Mouse (Mus musculus) naive thymus-derived CD4-positive, alpha-beta T cell, adult 2 months (primary cell): ENCODE measurements at regions not wholly inside any gene's neighbourhood (a gene's known extent, or its start where the extent isn't known, plus 50 kb on each side); places are given as distances from the start of the nearest gene placed in this dataset.

Experiments used
- DNase-seq: peaks from one replicate; pipeline ENCODE4 v3.0.0-alpha.2; 2011; ENCODE audit warnings: low read depth

DNA sequence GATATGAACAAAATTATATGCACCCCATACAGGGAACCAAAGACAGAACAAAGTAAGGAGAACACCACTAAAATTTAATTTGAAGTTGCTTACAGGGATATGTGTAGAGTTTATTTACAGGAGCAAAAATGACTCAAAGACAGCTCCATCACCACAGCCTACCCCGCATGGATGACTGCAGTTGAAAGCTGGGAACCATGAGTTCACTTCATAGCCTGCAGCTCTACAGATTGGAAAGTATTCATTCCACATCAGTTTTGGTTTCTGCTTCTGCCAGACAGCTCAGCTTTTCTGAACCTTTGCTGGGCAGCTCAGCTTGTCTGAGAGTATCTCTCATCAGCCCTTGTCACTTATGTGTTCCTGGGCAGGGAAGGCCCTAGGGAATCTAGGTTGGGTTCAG is 160.6 kb upstream of the Sema3d start:
- no peak for DNase-seq

DNA sequence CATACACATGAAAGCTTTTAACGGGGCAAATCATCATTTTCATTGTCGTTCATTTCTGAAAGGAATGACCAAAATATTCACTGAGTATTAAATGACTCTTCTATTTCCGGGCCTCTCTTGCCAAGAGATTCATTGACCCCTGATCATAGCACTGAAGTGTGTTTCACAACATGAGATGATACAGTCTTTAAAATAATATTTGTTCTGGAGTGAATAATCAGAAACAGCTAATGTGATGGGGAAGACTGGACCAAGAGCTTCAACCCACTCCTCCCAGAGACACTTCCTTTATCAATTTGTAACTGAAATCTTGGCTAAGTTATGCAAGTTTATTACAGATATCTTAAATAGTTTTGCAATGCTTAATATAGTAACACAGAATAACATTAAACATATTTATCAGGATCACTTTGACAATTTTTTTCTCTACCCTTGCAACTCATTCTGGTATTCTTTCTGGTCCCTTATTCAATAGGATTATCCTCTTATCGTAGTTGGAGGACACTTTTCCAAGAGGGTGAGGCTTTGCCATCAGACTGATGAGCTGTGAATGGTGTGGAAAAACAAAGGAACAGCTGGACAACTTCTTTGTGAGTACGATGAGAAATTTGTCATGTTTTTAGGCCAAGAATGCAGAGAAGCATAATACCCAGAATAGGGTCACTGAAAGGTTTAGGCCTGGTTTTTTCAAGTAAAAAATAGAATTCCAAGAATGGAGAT is 149.6 kb upstream of the Sema3d start:
- no peak for DNase-seq

DNA sequence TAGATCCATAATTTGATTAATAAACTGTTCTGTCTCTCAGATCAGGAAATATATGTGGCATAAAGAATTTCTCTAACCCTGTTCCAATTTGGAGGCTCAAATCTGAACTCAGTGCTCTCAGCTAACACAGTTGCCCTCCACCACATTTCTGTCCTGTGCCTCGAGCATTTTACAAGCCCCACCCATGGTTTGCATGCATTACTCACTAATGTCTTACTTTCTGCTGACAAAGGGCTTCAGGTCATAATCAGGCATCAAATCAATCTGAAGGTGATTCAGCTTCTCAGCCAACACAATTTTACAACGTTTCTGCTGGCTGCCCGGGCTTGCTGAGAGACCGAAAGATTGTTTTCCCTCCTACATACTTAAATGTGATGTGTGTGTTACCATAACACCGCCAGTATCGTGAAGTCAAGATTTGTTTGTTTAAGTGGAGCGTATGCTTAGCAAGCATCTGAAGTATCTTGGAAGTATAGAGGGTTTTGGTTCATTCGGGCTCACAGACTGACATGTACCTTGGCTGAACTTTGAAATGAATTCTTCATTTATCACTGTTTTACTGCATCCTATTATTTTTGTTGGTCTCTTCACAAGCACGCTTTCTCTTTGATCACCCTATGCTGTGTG is 139.9 kb upstream of the Sema3d start:
- no peak for DNase-seq

DNA sequence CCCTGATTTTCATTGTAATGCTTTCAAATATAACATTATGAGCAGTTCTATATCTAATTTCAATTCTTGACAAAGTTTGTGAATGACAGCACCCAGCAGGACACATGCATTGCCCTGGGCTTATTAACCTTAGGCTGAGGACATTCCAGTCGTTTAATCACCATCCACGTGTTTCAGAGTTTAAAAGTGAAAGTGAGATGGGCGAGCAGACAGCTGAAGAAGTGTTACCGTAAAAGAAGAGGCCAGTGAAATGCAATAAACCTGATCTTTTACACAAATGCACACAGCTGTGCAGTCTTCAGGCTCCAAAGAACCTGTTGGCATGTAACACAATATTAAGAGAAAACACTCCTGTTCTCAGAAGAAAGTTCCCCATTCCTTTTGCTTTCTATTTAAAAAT is 89.5 kb upstream of the Sema3d start:
- no peak for DNase-seq

DNA sequence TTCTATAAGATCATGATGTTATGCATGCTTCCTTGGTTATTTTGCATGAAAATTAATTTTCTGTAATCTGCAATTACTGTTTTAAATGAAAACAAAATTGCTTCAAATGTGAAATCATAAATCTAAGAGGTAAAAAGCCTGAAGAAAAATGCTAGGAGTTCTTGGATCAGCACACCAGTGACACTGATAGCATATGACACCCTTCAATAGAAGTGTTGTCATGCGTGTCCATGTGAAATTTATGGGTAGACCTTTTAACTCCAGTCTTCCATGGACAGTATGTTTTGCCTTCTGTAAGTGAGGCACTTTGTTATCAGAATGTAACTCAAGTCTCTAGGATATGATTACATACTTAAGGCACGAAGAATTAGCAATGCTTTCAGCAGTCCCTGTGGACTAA is 85.9 kb upstream of the Sema3d start:
- DNase-seq: no peak

DNA sequence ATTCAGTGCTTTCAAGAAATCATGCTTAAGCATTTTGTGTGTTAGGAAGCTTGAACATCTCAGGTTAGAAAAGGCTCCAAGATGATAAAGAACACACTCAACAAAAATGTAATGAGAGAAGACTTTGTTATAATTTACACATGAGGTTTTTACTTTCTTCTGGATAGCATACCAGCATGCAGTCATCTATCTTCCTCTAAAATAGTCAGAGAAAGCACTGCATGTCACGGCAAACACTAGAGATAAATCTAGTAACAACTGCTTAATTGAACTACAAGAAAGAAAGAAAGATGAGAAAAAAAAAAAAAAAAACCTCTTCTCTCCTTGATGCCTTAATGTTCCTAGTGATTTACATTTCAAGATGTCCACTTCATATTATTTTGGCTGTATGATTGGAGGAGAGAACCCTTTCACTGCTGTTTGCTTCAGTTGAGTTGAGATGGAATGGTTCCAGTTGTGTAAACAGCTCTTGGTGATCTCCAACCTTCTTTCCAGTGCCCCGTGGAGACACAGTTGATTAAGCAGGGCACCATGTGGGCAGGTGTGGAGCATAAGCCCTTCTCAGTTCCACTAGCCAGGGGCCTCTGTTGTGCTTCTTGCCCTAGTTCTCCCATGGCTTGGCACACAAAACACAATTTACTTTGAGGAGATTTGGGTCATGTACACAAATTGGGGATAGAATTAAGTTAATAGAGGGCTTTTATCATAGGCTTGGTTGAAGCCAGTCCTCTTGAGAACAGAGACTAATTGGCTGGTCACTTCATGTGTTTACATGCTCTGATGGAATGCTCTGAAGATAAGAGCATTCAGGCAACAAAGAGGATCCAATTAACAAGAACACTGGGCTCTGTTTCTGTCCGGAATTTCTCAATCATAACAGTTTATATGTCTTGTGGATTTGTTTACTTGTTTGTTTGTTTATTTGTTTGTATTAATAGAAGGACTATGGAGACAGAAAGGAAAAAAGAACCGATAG is 81.1 kb upstream of the Sema3d start:
- no peak for DNase-seq

DNA sequence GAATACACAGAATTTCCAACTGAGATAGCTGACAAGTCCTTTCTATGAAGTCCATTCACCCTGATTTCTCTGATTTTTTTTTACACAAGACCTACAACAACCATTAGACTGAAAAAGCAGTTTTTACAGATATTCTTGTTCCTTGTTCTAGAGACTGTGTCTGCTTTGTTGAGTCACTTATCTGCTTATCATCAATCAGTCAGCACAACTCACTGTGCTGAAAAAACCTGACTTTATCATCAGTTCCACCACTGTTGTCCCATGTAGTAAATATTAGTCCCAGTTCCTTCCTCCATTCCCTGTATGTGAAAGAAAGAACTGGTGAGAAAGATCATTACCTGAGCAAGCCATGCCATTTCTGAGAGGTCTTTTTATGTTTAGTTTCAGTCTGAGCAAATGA is 73.8 kb upstream of the Sema3d start:
- DNase-seq: no peak

DNA sequence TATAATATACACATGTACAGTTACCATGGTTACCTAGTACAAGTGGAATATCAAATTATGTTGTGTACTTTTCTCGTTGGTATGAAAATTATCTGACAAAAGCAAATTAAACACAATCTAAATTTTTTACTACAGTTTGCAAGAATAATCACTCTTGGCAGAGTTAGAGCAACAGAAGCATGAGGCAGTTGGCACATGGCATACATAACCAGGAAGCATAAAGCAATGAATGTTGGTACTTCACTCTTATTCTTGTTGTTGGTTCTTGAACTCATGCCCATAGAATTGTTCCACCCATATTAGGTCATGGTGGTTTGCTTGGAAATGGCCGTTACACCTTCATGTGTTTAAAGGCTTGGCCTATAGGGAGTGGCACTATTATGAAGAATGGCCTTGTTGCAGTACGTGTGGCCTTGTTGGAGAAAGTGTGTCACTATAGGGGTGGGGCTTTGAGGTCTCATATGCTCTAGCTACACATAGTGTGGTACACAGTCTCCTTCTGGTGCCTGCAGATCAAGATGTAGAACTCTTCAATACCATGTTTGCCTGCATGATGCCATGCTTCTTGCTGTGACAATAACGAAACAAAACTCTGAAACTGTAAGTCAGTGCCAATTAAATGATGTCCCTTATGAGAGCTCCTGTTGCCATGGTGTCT is 50.4 kb upstream of the Sema3d start:
- DNase-seq: no peak
